ENCODE assay signal across 35 mouse cellular contexts in genomic region chr3:132717316-132717715, GRCm38 (mm10).
"Had no signal": no experiment of that assay in that cellular context is flagged by ENCODE, and none has a peak within 500 bp of the region (broad histone marks: within the 10 kb centered on the region; RNA-seq: fewer than 3 reads in every experiment).

No protein-coding gene starts in this region.

- DNase-seq: heart, postnatal 10 days; heart, postnatal 14 days; heart, postnatal 36 days; heart, postnatal 4 days; kidney, adult 11 months; kidney, adult 18-20 months; kidney, adult 2 months; kidney, adult 8-10 months; kidney, adult 9 months; kidney, postnatal 10 days; kidney, postnatal 14 days; kidney, postnatal 25 days; kidney, postnatal 36 days; kidney, postnatal 4 days; layer of hippocampus, adult 9-11 months; layer of hippocampus, postnatal 36 days had no signal

- H3K9me3 ChIP-seq: heart, embryonic 12.5 days; heart, embryonic 13.5 days; heart, embryonic 15.5 days; hindbrain, embryonic 10.5 days; hindbrain, embryonic 12.5 days; hindbrain, embryonic 13.5 days; hindbrain, embryonic 15.5 days; intestine, embryonic 15.5 days; kidney, embryonic 15.5 days had no signal

- H3K9ac ChIP-seq: heart, embryonic 12.5 days; heart, embryonic 13.5 days; heart, embryonic 15.5 days; hindbrain, embryonic 12.5 days; hindbrain, embryonic 13.5 days; hindbrain, embryonic 14.5 days; hindbrain, embryonic 15.5 days; intestine, embryonic 15.5 days; kidney, embryonic 15.5 days had no signal

- ATAC-seq: hindbrain, embryonic 16.5 days; hindbrain, postnatal 0 days; inflammation-experienced regulatory T-cells, adult 6 months; intestine, embryonic 15.5 days; intestine, embryonic 16.5 days; intestine, postnatal 0 days had no signal

- H3K4me3 ChIP-seq: heart, embryonic 12.5 days; heart, embryonic 13.5 days; heart, embryonic 15.5 days; hindbrain, embryonic 10.5 days; hindbrain, embryonic 12.5 days; hindbrain, embryonic 13.5 days; hindbrain, embryonic 15.5 days; intestine, embryonic 15.5 days; kidney, embryonic 15.5 days; layer of hippocampus, adult 2 months; left cerebral cortex, adult 2 months had no signal

- H3K27ac ChIP-seq: heart, embryonic 13.5 days; heart, embryonic 15.5 days; hindbrain, embryonic 10.5 days; hindbrain, embryonic 12.5 days; hindbrain, embryonic 13.5 days; hindbrain, embryonic 14.5 days; hindbrain, embryonic 15.5 days; hindbrain, postnatal 0 days; intestine, embryonic 15.5 days; kidney, embryonic 15.5 days; kidney, postnatal 0 days; layer of hippocampus, adult 2 months; left cerebral cortex, adult 2 months had no signal

- H3K27me3 ChIP-seq: heart, embryonic 12.5 days; heart, embryonic 13.5 days; heart, embryonic 15.5 days; hindbrain, embryonic 12.5 days; hindbrain, embryonic 13.5 days; hindbrain, embryonic 15.5 days; intestine, embryonic 15.5 days; kidney, embryonic 15.5 days had no signal

- H3K4me2 ChIP-seq: heart, embryonic 11.5 days; heart, embryonic 12.5 days; heart, embryonic 13.5 days; heart, embryonic 15.5 days; hindbrain, embryonic 12.5 days; hindbrain, embryonic 13.5 days; hindbrain, embryonic 14.5 days; hindbrain, embryonic 15.5 days; intestine, embryonic 15.5 days; kidney, embryonic 15.5 days had no signal

- H3K4me1 ChIP-seq: heart, embryonic 12.5 days; heart, embryonic 13.5 days; heart, embryonic 15.5 days; hindbrain, embryonic 10.5 days; hindbrain, embryonic 12.5 days; hindbrain, embryonic 13.5 days; hindbrain, embryonic 15.5 days; intestine, embryonic 15.5 days; kidney, embryonic 15.5 days had no signal

- H3K36me3 ChIP-seq: intestine, embryonic 15.5 days had no signal
